Mouse (Mus musculus) midbrain, embryonic 10.5 days (tissue): ENCODE measurements at regions not wholly inside any gene's neighbourhood (a gene's known extent, or its start where the extent isn't known, plus 50 kb on each side); places are given as distances from the start of the nearest gene placed in this dataset.

Source experiments
- DNase-seq: peaks from one replicate; pipeline ENCODE4 v3.0.0-alpha.2; 2017; ENCODE audit warnings: low spot score
- H3K27ac ChIP-seq: fragments of 300-500 bp; sonication (generic); replicated peaks from 2 replicates; pipeline ENCODE4 v1.5.1; 2016; ENCODE audit warnings: mild to moderate bottlenecking
- H3K27me3 ChIP-seq: fragments of 300-500 bp; sonication (generic); 2 replicates; pipeline ENCODE4 v1.6.1; 2016; ENCODE audit warnings: low read depth, mild to moderate bottlenecking; ENCODE audit not compliant: poor library complexity, severe bottlenecking
- H3K36me3 ChIP-seq: fragments of 300-500 bp; sonication (generic); 2 replicates; pipeline ENCODE4 v1.6.1; 2016; ENCODE audit warnings: mild to moderate bottlenecking, moderate library complexity
- H3K4me1 ChIP-seq: fragments of 300-500 bp; sonication (generic); 2 replicates; pipeline ENCODE4 v1.6.1; 2016
- H3K4me3 ChIP-seq: fragments of 300-500 bp; sonication (generic); 2 replicates; pipeline ENCODE4 v1.5.1; 2016; ENCODE audit warnings: mild to moderate bottlenecking, moderate library complexity
- H3K9me3 ChIP-seq: fragments of 300-500 bp; sonication (generic); replicated peaks from 2 replicates; pipeline ENCODE4 v1.6.1; 2016; ENCODE audit warnings: mild to moderate bottlenecking
- WGBS: fragments of 180-500 bp; shearing (Covaris S2); methylation state at CpG from one replicate; pipeline ENCODE4 v1.1.7; 2016; 5-methylcytosine and 5-hydroxymethylcytosine counted together

- no peaks in the 10 kb centered on the region for H3K9me3 ChIP-seq
- no peak for DNase-seq
- no peaks in the 10 kb centered on the region for H3K36me3 ChIP-seq
- H3K27ac ChIP-seq: no peak overlapping the region
- no peak overlapping the region for H3K4me3 ChIP-seq
- no peaks in the 10 kb centered on the region for H3K27me3 ChIP-seq
- H3K4me1 ChIP-seq: 0 out of 2 replicates have a peak, but pooled peaks cover 2% of the 10 kb centered on the region
- 87% methylated on average over 5 of the region's 5 CpGs for WGBS
Measured at GRCm38 (mm10) chr4:31421386-31421785, 542.5 kb upstream of the Map3k7 start.

DNA sequence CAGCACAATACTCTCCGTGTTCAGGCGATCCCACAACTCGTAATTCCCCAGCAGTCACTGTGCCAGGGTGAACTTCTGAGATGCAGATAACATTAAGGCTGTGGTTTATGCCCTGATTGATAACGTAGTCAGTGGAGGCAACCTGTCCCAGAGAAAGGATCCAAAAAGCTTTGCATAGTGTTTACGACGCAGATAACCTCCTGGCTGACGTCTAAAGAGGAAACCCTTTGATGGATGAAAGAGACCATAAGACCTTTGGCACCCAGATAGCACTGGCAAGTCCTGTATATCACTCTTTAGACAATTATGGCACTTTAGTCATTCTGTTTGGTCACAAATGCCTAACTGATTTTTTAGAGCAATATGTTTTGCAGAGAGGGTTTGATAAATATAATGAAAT is 538.8 kb upstream of the Map3k7 start:
- DNase-seq: no peak

DNA sequence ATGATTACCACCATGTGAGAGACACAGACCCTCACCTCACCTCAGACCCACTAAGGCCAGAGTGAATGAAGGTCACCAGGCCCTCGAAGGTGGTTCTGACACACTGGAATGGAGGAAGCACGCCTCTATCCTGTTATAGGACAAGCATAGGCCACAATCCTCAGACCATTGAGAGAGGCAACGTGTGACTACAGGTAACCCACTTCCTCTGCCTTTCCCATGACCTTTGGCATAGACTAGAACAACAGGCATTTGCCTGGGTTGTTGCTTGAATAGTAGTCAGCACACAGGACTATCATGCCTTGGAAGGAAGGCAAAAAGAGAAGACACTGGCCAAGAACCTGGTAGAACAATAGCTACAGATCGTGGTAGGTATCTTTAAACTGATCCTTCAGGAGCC is 538.2 kb upstream of the Map3k7 start:
- no peak for DNase-seq
- WGBS: 83% methylated on average over 4 of the region's 4 CpGs

More for the DNA sequence above, 538.8 kb upstream of the Map3k7 start:
- Histone ChIP-seq H3K4me1 (no peaks in the 10 kb centered on the region), H3K36me3 (no peaks in the 10 kb centered on the region), H3K9me3 (no peaks in the 10 kb centered on the region), H3K27me3 (no peaks in the 10 kb centered on the region), H3K4me3 (no peak overlapping the region), H3K27ac (no peak overlapping the region)
- WGBS: 80% methylated on average over 7 of the region's 7 CpGs

GRCm38 (mm10) chr4:31426169-31427030 is 537.5 kb upstream of the Map3k7 start:
- H3K4me1 ChIP-seq: no peaks in the 10 kb centered on the region
- no peak overlapping the region for H3K4me3 ChIP-seq
- no peaks in the 10 kb centered on the region for H3K27me3 ChIP-seq
- DNase-seq: no peak
- H3K9me3 ChIP-seq: no peaks in the 10 kb centered on the region
- no peaks in the 10 kb centered on the region for H3K36me3 ChIP-seq
- H3K27ac ChIP-seq: no peak overlapping the region
- 84% methylated on average over 7 of the region's 7 CpGs for WGBS

More for the DNA sequence above, 538.2 kb upstream of the Map3k7 start:
- no peaks in the 10 kb centered on the region for H3K36me3 ChIP-seq
- H3K27ac ChIP-seq: no peak overlapping the region
- no peaks in the 10 kb centered on the region for H3K9me3 ChIP-seq
- no peaks in the 10 kb centered on the region for H3K4me1 ChIP-seq
- no peaks in the 10 kb centered on the region for H3K27me3 ChIP-seq
- H3K4me3 ChIP-seq: no peak overlapping the region

GRCm38 (mm10) chr4:31433943-31434342 is 530.0 kb upstream of the Map3k7 start:
- no peak overlapping the region for H3K27ac ChIP-seq
- DNase-seq: no peak
- H3K36me3 ChIP-seq: no peaks in the 10 kb centered on the region
- no peaks in the 10 kb centered on the region for H3K9me3 ChIP-seq
- H3K4me3 ChIP-seq: no peak overlapping the region
- H3K27me3 ChIP-seq: no peaks in the 10 kb centered on the region
- H3K4me1 ChIP-seq: no peaks in the 10 kb centered on the region
- WGBS: 92% methylated on average over 7 of the region's 7 CpGs

- Histone ChIP-seq H3K27me3 (no peaks in the 10 kb centered on the region), H3K36me3 (no peaks in the 10 kb centered on the region), H3K27ac (no peak overlapping the region), H3K4me3 (no peak overlapping the region), H3K4me1 (no peaks in the 10 kb centered on the region), H3K9me3 (no peaks in the 10 kb centered on the region)
- WGBS: 83% methylated on average over 7 of the region's 7 CpGs
- DNase-seq: no peak
Measured at GRCm38 (mm10) chr4:31454898-31455297, 509.0 kb upstream of the Map3k7 start.

DNA sequence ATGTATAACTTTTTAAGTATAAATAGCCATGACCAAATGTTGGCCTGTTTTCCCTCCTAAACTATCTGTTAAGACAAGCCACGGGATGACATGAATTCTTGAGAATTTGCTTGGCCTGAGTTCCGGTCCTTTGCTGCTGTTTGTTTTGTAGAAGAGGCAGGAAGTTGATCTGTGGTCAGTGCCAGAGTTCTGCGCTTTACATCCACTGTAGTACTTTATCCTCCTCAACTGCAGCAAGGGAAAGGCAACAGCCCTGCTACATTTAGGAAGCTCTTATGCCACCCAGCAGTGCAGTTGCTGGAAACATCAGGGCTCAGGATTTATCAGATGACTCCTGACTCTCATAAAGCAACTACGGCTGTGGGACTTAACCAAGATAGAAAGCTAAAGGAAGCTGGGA is 508.4 kb upstream of the Map3k7 start:
- Histone ChIP-seq H3K27me3 (no peaks in the 10 kb centered on the region), H3K4me3 (no peak overlapping the region), H3K9me3 (no peaks in the 10 kb centered on the region), H3K36me3 (no peaks in the 10 kb centered on the region), H3K27ac (no peak overlapping the region), H3K4me1 (no peaks in the 10 kb centered on the region)
- 81% methylated on average over 4 of the region's 4 CpGs for WGBS
- no peak for DNase-seq

DNA sequence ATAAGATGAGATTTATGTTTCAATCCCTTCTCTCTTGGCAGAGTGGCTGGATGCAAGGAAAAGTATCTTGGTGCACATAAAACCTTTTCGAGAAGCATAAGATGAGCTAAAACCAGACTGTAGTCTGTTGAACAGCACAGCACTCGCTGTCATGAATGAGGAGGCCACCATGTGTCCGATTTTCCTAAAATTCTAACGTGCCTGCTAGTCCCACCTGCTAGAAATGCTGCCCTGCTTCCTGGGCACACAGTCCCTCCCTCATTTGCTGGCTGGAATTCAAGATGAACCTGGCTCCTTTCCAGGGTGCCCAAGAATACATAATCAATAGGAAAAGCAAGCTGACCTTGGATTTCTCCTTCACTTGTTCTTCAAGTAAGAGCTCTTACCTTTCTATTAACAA is 501.4 kb upstream of the Map3k7 start:
- Histone ChIP-seq H3K36me3 (no peaks in the 10 kb centered on the region), H3K4me1 (no peaks in the 10 kb centered on the region), H3K27me3 (no peaks in the 10 kb centered on the region), H3K9me3 (no peaks in the 10 kb centered on the region), H3K27ac (no peak overlapping the region), H3K4me3 (no peak overlapping the region)
- WGBS: 84% methylated on average over 4 of the region's 4 CpGs
- DNase-seq: no peak

GRCm38 (mm10) chr4:31463130-31463698 is 500.7 kb upstream of the Map3k7 start:
- WGBS: 85% methylated on average over 5 of the region's 5 CpGs
- Histone ChIP-seq H3K4me3 (no peak overlapping the region), H3K9me3 (no peaks in the 10 kb centered on the region), H3K4me1 (no peaks in the 10 kb centered on the region), H3K27ac (no peak overlapping the region), H3K36me3 (no peaks in the 10 kb centered on the region), H3K27me3 (no peaks in the 10 kb centered on the region)
- DNase-seq: no peak

DNA sequence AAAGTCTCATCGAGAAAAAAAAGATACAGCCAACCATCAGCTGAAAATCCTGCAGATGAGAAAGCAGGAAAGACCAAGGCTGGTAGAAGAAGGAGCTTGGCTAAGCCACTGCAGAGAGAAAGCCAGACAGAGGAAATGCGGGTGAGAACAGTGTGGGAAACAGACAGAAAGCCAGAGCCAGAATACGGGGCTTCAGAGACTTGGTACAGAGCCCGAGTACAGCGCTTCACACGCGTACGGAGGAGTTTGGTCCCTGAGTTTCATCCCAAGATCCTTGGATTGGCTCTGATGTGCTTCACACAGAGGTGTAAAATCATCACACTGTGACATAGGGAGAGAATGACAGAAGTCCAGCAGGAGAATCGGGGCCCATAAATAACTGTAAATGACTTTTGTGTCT is 495.6 kb upstream of the Map3k7 start:
- WGBS: 94% methylated on average over 9 of the region's 9 CpGs
- no peaks in the 10 kb centered on the region for H3K27me3 ChIP-seq
- no peak for DNase-seq

DNA sequence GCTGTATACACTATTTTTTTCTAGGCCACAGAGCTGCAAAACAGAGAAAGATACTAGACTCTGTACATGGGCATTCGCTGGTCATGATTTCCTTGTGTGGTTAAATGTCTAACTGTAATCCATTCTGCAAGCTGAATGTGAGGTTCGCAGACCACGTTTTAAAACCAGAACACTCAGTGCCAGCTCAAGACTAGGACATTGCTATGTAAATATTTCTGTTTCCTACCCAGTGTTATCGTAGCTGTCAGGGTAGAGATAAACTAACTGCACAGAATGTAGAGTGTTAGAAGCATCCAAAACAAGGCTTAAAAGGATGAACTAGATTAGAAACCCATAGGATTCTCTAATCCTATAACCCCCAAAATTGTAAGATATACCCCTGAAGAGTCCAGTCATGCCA is 494.1 kb upstream of the Map3k7 start:
- DNase-seq: no peak
- Histone ChIP-seq H3K27ac (no peak overlapping the region), H3K4me1 (no peaks in the 10 kb centered on the region), H3K27me3 (no peaks in the 10 kb centered on the region), H3K4me3 (no peak overlapping the region), H3K36me3 (no peaks in the 10 kb centered on the region), H3K9me3 (no peaks in the 10 kb centered on the region)
- 75% methylated on average over 4 of the region's 4 CpGs for WGBS

More for the DNA sequence above, 495.6 kb upstream of the Map3k7 start:
- Histone ChIP-seq H3K4me1 (no peaks in the 10 kb centered on the region), H3K27ac (no peak overlapping the region), H3K9me3 (no peaks in the 10 kb centered on the region), H3K4me3 (no peak overlapping the region), H3K36me3 (no peaks in the 10 kb centered on the region)

DNA sequence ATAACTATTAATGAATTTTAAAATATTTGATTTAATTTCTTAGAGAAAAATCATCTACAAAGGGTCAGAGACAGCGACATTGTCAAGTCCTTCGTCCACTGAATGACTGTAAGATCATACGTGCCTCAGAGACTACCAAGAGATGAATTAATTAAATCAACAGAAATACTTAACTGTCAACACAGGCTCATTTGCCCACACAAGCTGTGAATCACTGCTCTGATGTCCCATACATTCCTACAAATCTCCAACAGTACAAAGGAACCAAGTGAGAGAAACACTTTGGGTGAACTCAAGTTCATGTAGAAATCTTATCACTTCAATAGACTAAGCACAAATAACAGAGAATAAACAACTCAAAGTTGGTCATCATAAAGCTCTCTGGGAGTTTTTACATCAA is 471.4 kb upstream of the Map3k7 start:
- Histone ChIP-seq H3K9me3 (no peaks in the 10 kb centered on the region), H3K4me1 (no peaks in the 10 kb centered on the region), H3K27ac (no peak overlapping the region), H3K4me3 (no peak overlapping the region), H3K27me3 (no peaks in the 10 kb centered on the region), H3K36me3 (no peaks in the 10 kb centered on the region)
- no peak for DNase-seq
- 95% methylated on average over 3 of the region's 3 CpGs for WGBS

DNA sequence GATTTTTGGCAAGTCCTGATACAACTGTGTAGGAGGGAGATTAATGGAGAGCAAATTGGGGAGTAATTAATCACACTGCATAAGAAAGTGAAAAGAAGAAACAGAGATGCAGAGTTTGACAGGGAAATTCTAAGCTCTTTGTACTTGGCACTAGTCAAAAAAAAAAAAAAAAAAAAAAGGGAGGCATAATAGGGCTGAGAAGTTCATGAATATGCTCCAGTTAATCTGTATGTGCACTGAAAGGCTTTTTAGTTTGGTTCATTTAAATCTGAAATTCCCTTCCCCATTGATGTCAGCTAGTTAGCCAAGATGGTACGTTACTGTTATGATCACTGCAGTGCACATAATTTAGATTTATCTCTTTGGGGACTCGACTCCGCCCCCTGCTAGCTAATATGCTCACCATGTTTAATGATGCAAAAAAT is 470.8 kb upstream of the Map3k7 start:
- no peaks in the 10 kb centered on the region for H3K27me3 ChIP-seq
- no peak overlapping the region for H3K4me3 ChIP-seq
- no peaks in the 10 kb centered on the region for H3K9me3 ChIP-seq
- DNase-seq: no peak
- H3K36me3 ChIP-seq: no peaks in the 10 kb centered on the region
- no peaks in the 10 kb centered on the region for H3K4me1 ChIP-seq
- 82% methylated on average over 3 of the region's 3 CpGs for WGBS
- no peak overlapping the region for H3K27ac ChIP-seq
